Mouse (Mus musculus) hindbrain, embryonic 15.5 days (tissue): ENCODE measurements at regions not wholly inside any gene's neighbourhood (a gene's known extent, or its start where the extent isn't known, plus 50 kb on each side); places are given as distances from the start of the nearest gene placed in this dataset.
"Not testable (repeated sequence)": the region's sequence is repeated elsewhere in the genome, so short reads cannot be mapped to it uniquely, and the experiment has no call there.

Source experiments
- ATAC-seq: fragments of 200-750 bp; cut with Nextera tagmentation; 2 replicates; pipeline ENCODE4 v1.8.0; 2017; ENCODE audit warnings: low read depth, moderate number of reproducible peaks, moderate TSS enrichment; ENCODE audit not compliant: low FRiP score
- H3K27ac ChIP-seq: fragments of 300-500 bp; sonication (generic); replicated peaks from 2 replicates; pipeline ENCODE4 v1.5.1; 2015; ENCODE audit warnings: mild to moderate bottlenecking, inconsistent platforms
- H3K27me3 ChIP-seq: fragments of 300-500 bp; sonication (generic); 2 replicates; pipeline ENCODE4 v1.6.1; 2015; ENCODE audit warnings: control low read depth, inconsistent platforms
- H3K36me3 ChIP-seq: fragments of 300-500 bp; sonication (generic); 2 replicates; pipeline ENCODE4 v1.6.1; 2015; ENCODE audit warnings: control low read depth, inconsistent platforms
- H3K4me1 ChIP-seq: fragments of 300-500 bp; sonication (generic); replicated peaks from 2 replicates; pipeline ENCODE4 v1.6.1; 2015; ENCODE audit warnings: control low read depth, inconsistent platforms
- H3K4me2 ChIP-seq: fragments of 300-500 bp; sonication (generic); 2 replicates; pipeline ENCODE4 v1.6.1; 2015; ENCODE audit warnings: moderate library complexity, mild to moderate bottlenecking, inconsistent platforms
- H3K4me3 ChIP-seq: fragments of 300-500 bp; sonication (generic); 2 replicates; pipeline ENCODE4 v1.5.1; 2015; ENCODE audit warnings: mild to moderate bottlenecking, inconsistent platforms
- H3K9ac ChIP-seq: fragments of 300-500 bp; sonication (generic); 2 replicates; pipeline ENCODE4 v1.6.1; 2015; ENCODE audit warnings: inconsistent platforms
- H3K9me3 ChIP-seq: fragments of 300-500 bp; sonication (generic); 2 replicates; pipeline ENCODE4 v1.6.1; 2016; ENCODE audit warnings: control low read depth, inconsistent platforms
- WGBS: fragments of 180-500 bp; shearing (Covaris S2); methylation state at CpG from one replicate; pipeline ENCODE4 v1.1.7; 2015; 5-methylcytosine and 5-hydroxymethylcytosine counted together

GRCm38 (mm10) chr13:6901682-6902081, 253.1 kb upstream of the Pfkp start:
- no peaks in the 10 kb centered on the region for H3K9me3 ChIP-seq
- no peaks in the 10 kb centered on the region for H3K36me3 ChIP-seq
- no peak overlapping the region for H3K4me3 ChIP-seq
- no peaks in the 10 kb centered on the region; the same call in 1 of the 2 replicates for H3K4me1 ChIP-seq
- no peaks in the 10 kb centered on the region for H3K27me3 ChIP-seq
- no peak overlapping the region for H3K9ac ChIP-seq
- WGBS = 42% methylated on average over 2 of the region's 2 CpGs
- ATAC-seq = no peak
- H3K4me2 ChIP-seq = no peak overlapping the region
- no peak overlapping the region for H3K27ac ChIP-seq

GRCm38 (mm10) chr13:6897666-6898065, 249.1 kb upstream of the Pfkp start:
- ATAC-seq = no peak
- H3K27ac ChIP-seq = no peak overlapping the region

GRCm38 (mm10) chr13:6891458-6892076, 243.0 kb upstream of the Pfkp start:
- no peaks in the 10 kb centered on the region for H3K36me3 ChIP-seq
- 16% methylated on average over 5 of the region's 5 CpGs for WGBS
- H3K27ac ChIP-seq = no peak overlapping the region
- no peak overlapping the region for H3K4me2 ChIP-seq
- ATAC-seq = no peak
- no peaks in the 10 kb centered on the region for H3K27me3 ChIP-seq
- H3K4me3 ChIP-seq = no peak overlapping the region
- H3K9ac ChIP-seq = no peak overlapping the region
- H3K4me1 ChIP-seq = no peaks in the 10 kb centered on the region
- no peaks in the 10 kb centered on the region for H3K9me3 ChIP-seq

More at GRCm38 (mm10) chr13:6897666-6898065, 249.1 kb upstream of the Pfkp start:
- no peak overlapping the region for H3K9ac ChIP-seq
- H3K4me2 ChIP-seq = no peak overlapping the region
- H3K9me3 ChIP-seq = no peaks in the 10 kb centered on the region
- no peak overlapping the region for H3K4me3 ChIP-seq
- no peaks in the 10 kb centered on the region for H3K27me3 ChIP-seq
- WGBS = 86% methylated on average over 1 of the region's 1 CpGs
- no peaks in the 10 kb centered on the region for H3K36me3 ChIP-seq
- no peaks in the 10 kb centered on the region; the same call in 1 of the 2 replicates for H3K4me1 ChIP-seq

- H3K9me3 ChIP-seq, H3K4me3 ChIP-seq, H3K27ac ChIP-seq, H3K36me3 ChIP-seq, H3K4me1 ChIP-seq, H3K4me2 ChIP-seq, H3K9ac ChIP-seq, ATAC-seq, H3K27me3 ChIP-seq: not testable (repeated sequence)
- WGBS = 85% methylated on average over 9 of the region's 9 CpGs
These were observed 240.9 kb upstream of the Pfkp start for GRCm38 (mm10) chr13:6889446-6889845.

- H3K9me3 ChIP-seq = no peaks in the 10 kb centered on the region
- no peaks in the 10 kb centered on the region for H3K27me3 ChIP-seq
- no peak for ATAC-seq
- H3K4me3 ChIP-seq = no peak overlapping the region
- 86% methylated on average over 1 of the region's 1 CpGs for WGBS
- no peaks in the 10 kb centered on the region for H3K36me3 ChIP-seq
- no peaks in the 10 kb centered on the region for H3K4me1 ChIP-seq
- no peak overlapping the region for H3K9ac ChIP-seq
- no peak overlapping the region for H3K27ac ChIP-seq
- H3K4me2 ChIP-seq = no peak overlapping the region
These were observed 239.8 kb upstream of the Pfkp start for GRCm38 (mm10) chr13:6888381-6888780.

GRCm38 (mm10) chr13:6877018-6877901, 228.7 kb upstream of the Pfkp start:
- no peaks in the 10 kb centered on the region for H3K9me3 ChIP-seq
- no peak for ATAC-seq
- H3K9ac ChIP-seq = no peak overlapping the region
- no peaks in the 10 kb centered on the region for H3K4me1 ChIP-seq
- no peak overlapping the region for H3K4me3 ChIP-seq
- no peaks in the 10 kb centered on the region for H3K36me3 ChIP-seq
- no peak overlapping the region for H3K4me2 ChIP-seq
- H3K27me3 ChIP-seq = no peaks in the 10 kb centered on the region
- H3K27ac ChIP-seq = no peak overlapping the region
- WGBS = 98% methylated on average over 5 of the region's 5 CpGs

GRCm38 (mm10) chr13:6862186-6862585, 213.6 kb upstream of the Pfkp start:
- H3K4me1 ChIP-seq = no peaks in the 10 kb centered on the region
- no peaks in the 10 kb centered on the region for H3K36me3 ChIP-seq
- no peaks in the 10 kb centered on the region for H3K9me3 ChIP-seq
- ATAC-seq = no peak
- no peak overlapping the region for H3K27ac ChIP-seq
- no peaks in the 10 kb centered on the region for H3K27me3 ChIP-seq
- H3K9ac ChIP-seq = no peak overlapping the region
- H3K4me2 ChIP-seq = no peak overlapping the region
- WGBS = 81% methylated on average over 1 of the region's 1 CpGs
- H3K4me3 ChIP-seq = no peak overlapping the region

- ATAC-seq = no peak
- Histone ChIP-seq H3K27me3 (no peaks in the 10 kb centered on the region), H3K4me1 (no peaks in the 10 kb centered on the region), H3K9me3 (no peaks in the 10 kb centered on the region), H3K27ac (no peak overlapping the region), H3K9ac (no peak overlapping the region), H3K4me2 (no peak overlapping the region), H3K36me3 (no peaks in the 10 kb centered on the region), H3K4me3 (no peak overlapping the region)
- 91% methylated on average over 3 of the region's 3 CpGs for WGBS
These were observed 211.0 kb upstream of the Pfkp start for GRCm38 (mm10) chr13:6859551-6859950.

- 61% methylated on average over 10 of the region's 10 CpGs for WGBS
- no peak for ATAC-seq
- H3K36me3 ChIP-seq = no peaks in the 10 kb centered on the region
These were observed 206.9 kb upstream of the Pfkp start for GRCm38 (mm10) chr13:6855199-6856148.

GRCm38 (mm10) chr13:6837446-6837845, 188.9 kb upstream of the Pfkp start:
- Histone ChIP-seq H3K27ac (no peak overlapping the region), H3K4me3 (no peak overlapping the region), H3K27me3 (no peaks in the 10 kb centered on the region), H3K9ac (no peak overlapping the region), H3K4me1 (no peaks in the 10 kb centered on the region), H3K9me3 (no peaks in the 10 kb centered on the region), H3K4me2 (no peak overlapping the region), H3K36me3 (no peaks in the 10 kb centered on the region)
- no peak for ATAC-seq
- 94% methylated on average over 5 of the region's 5 CpGs for WGBS

More at GRCm38 (mm10) chr13:6855199-6856148, 206.9 kb upstream of the Pfkp start:
- H3K4me3 ChIP-seq = no peak overlapping the region
- H3K4me2 ChIP-seq = no peak overlapping the region
- no peaks in the 10 kb centered on the region for H3K4me1 ChIP-seq
- H3K9ac ChIP-seq = no peak overlapping the region
- no peaks in the 10 kb centered on the region for H3K9me3 ChIP-seq
- H3K27ac ChIP-seq = no peak overlapping the region
- H3K27me3 ChIP-seq = no peaks in the 10 kb centered on the region

- no peaks in the 10 kb centered on the region for H3K9me3 ChIP-seq
- no peak overlapping the region for H3K4me3 ChIP-seq
- H3K36me3 ChIP-seq = no peaks in the 10 kb centered on the region
- H3K4me2 ChIP-seq = no peak overlapping the region
- H3K27me3 ChIP-seq = no peaks in the 10 kb centered on the region
- H3K9ac ChIP-seq = no peak overlapping the region
- no peak overlapping the region for H3K27ac ChIP-seq
- no peak for ATAC-seq
- no peaks in the 10 kb centered on the region for H3K4me1 ChIP-seq
- WGBS = 71% methylated on average over 1 of the region's 1 CpGs
These were observed 188.5 kb upstream of the Pfkp start for GRCm38 (mm10) chr13:6837075-6837422.
